Mouse (Mus musculus) kidney, postnatal 4 days (tissue): ENCODE measurements around the gene Wdr78.

ENCODE experiments used
- DNase-seq, 2 experiments: peaks; one replicate each; pipeline ENCODE4 v3.0.0; 2021; ENCODE audit warnings: mixed read lengths in 2 of 2

Gene Wdr78

DNA sequence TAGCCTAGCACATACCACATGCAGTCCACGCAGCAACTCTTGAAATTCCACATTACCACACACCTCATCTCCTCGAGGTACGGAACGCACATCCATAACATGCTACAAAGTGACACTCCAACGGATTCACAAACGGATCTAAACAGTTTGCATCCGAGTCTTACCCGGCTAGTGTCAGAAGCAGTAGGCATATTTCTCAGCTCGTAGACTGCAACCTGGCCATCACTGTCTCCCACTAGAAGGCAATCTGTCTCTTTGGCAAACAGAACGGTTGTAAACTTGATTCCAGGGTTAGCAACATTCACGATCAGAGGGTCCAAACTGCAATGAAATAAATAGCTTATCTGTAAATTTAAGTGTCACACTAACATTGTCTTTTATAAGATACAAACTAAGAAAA, 66.3 kb downstream of the Wdr78 start:
- no peak for DNase-seq

DNA sequence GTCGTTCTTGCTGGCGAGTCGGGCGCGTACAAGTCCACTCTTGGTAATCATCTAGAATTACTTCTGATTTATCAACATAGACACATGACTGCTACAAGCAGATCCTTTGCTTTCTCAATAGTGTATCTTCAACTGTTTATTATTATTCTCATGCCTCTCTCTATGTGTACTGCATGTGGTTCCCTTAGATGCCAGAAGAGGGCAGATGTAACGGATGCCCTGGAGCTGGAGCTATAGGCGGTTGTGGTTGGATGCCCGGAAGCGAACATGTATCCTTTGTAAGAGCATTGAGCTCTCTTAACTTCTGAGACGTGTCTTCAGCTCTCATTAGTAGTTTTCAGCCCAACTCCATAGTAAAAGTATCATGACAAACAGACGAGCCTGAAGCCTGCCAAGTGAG, 71.4 kb downstream of the Wdr78 start:
- DNase-seq = no peak

DNA sequence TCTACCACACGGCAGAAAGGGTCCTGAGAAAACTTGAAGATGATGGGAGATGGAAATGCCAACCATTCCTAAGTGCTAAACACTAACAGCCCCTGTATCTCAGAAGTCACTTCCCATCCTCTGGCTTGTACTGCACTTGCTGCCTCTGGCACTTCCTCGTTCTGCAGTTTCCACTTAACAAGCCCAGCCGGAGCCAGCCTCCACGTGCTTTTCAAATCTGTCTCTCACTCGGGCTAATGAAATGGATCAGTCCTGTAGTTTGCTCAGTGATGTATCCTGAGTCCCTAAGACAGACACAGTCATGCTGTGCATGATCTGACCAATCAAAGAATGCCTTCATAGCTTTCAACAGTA, 74.5 kb downstream of the Wdr78 start:
- DNase-seq = no peak

DNA sequence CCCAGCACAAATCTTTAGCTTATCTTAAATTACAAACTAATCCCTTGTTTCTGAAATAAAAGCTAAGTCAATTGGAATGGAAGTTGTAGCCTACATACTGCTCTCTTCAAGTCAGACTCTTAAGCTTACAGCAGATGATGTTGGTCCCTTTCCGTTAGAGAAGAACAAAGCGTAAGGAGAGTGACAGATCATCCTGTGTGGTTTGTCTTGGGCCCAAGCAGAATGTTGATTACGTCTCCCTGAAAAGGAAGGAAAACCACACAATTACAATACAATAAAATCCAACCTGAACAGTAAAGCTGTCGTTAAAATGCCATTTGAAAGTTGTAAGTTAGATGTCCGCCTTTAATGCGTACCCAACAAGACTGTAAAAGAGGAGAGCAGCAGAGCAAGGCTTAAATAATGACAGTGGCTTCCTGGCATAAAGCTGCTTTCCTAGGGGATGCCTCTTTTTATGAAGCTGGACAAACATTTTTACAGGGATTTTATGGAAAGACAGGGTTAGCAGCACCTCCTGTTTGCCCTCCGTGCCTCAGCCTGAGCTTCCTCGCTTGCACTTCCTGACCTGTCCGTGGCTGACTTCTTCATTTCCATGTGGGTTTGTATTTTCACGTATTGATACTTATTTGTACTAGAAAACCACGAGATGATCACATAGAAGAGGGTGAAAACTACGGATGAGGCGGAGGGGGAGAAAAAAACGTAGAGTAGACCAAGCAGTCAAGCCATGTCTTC, 75.1 kb downstream of the Wdr78 start:
- DNase-seq = no peak

DNA sequence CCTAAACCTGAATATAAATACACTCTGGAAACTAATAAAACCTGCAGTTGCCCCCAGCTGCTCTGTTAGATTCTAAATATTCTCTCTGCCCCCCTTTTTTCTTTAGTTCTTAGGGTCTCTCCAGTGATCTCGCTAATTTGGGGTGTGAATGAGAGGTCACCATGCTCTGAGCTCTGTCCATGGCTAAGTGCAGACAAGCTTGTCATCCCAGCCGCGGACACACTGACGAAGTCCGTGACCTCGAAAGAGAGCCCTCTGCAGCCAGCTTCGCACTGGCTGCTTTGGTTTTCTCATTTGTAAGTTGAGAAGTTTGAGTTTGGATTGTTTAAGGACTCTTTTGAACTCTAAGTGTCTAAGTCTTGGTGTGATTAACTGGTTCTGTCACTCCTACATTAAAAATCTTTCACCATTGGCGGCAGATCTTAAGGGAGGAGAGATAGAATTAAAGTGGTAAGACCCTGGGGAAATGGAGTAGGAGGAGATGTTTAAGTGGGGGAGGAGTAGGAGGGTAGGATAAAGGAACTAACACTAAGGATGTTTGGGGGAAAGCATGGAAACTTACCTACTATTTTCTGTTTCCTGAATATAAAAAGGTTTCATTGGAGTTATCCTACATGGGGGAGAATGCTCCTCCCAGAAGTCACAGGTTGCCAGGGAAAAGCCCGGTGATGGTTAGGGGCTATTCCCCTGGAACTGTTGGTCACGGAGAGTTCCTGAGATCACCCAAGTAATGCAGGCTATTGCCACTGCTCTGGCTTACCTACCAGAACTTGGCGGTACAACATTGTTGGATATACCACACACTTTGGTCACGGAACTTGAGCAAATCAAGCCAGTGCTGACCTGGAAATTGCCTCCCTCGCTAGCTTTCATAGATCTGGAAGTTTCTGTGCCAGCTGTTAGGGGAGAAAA, 85.9 kb downstream of the Wdr78 start:
- DNase-seq = peak in 1 of 2 experiments; percentile 12

DNA sequence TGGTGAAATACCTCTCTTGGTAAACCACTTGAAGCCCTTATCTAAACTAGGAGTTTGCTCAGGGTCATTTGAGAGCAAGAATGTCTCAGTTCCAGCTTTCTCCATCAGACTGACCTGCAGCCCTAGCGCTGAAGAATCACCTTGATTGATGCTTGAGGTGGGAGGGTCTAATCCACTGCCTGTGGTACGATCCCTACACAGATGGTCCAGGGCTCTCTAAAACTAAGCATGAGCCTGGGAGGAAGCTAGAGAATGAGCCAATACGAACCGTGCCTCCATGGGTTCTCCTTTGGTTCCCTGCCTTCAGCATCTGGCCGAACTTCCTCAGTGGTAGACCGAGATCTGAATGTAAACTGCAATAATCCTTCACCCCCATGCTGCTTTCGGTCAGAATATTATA, 86.6 kb downstream of the Wdr78 start:
- no peak for DNase-seq

DNA sequence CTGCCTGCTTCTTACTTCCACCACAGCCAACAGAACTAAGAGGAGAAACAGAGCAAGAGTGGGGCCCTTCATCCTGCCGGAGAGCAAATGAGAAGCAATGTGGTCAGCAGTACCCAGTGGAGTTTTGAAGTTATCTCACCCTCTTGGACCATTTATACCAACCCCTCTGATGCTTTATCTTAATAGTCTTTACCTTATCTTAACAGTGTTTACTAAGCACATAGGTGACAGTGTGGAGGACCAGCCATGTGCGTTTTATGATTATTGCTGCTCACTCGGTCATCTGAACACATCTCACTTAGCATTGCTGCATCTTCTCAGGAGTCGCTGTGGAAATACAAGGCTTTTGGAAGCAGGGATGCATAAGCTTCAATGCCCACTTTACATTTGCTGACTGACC, 87.7 kb downstream of the Wdr78 start, which contains the start of gene Insl5:
Gene Insl5, minus strand, starts transcription at position 222 of the 400 bp plus-strand sequence.
- DNase-seq = no peak

DNA sequence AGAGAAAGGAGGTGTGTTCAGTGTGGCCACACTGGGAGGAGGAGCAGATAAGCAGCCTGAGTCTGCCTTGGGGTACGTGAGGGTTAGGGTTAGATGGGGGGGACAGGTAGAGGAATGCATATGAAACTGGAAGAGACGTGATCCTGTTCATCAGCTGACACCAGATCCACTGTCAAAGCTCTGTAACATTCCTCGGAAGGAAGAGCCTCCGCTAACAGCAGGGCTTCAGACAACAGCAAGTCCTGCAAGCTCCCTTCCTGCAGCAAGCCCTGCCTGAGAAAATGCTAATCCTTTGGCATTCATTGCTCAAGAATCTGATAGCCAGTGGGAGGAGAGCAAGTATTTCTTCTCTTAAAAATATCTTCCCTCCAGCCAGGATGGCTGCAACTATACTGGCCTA, 100.9 kb downstream of the Wdr78 start:
- DNase-seq = peak in 1 of 2 experiments; percentile 7

DNA sequence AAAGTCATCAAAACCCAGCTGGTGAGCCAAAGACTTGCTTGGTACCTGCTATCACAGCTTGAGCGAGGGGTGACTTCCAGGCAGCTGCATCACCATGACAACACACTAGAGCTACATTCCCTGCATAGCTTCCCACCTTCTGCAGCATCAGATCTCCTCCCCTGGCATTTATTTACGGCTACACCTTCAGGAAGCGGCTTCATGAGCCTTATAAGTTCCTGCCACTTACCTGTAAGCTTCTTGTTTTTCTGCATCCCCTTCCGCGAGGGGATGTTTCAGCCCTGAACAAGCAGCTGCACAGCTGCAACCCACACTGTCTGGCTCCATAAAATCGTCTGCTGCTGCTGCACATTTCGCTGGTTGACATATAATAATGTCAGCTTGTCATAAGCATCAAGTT, 102.5 kb downstream of the Wdr78 start:
- no peak for DNase-seq

DNA sequence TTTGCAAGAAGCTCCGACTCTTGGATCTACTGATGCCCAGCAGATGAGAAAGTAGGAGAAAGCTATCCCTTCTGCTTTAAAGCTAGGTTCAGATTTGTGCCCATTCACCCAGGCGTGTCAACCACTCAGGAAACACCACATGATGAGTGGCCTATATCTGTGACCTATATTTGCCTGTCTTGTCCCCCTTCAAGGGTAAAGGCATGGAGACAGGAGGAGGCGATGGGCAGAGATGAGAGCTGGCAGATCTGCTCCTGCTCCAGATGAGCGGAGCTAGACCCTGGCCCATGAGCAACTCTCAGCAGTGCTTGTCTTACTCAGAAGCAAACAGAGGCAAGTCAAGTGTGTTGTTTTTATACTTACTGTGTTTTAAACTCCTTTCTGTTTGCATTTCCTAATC, 103.6 kb downstream of the Wdr78 start:
- no peak for DNase-seq

DNA sequence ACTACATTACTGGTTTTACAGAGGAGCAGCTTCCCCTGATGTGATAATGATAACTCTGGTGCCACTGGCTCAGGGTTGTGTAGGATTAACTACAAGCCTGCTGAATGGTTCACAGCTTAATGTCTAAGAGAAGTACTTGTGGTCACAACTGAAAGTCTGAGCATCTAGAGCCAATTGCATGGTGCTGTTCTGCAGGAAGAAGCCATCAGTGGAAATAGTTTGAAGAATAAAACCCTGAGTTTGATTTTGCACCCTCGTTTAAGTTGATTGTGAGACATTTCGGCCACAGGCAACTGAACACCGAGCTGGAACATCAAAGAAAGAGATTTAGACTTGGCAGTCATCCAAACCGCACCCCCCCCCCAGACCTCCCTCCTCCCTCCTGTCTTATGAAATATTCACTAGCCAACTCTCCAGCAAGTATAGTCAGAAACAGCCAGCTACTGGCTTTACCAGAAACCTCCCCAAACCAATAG, 107.4 kb downstream of the Wdr78 start:
- peak; percentile 28 to 46 for DNase-seq

DNA sequence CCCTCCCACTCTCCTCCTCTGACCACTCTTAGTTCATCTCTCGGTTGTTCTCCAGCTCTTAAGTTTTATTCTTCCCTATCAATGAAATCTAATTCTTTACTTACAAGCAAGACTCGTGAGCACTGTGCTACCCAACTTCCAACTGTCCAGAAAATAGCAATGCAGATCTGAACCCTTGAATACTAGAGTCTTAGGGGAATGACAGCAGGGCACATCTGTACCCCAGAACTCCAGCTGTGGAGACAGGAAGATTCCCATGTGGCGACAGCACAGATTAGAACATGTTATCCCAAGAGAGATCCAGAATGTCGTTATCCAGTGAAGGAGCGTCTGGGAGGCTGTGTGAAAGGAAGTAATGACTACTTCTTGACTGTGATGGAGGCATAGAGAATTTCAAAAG, 108.1 kb downstream of the Wdr78 start:
- DNase-seq = no peak

DNA sequence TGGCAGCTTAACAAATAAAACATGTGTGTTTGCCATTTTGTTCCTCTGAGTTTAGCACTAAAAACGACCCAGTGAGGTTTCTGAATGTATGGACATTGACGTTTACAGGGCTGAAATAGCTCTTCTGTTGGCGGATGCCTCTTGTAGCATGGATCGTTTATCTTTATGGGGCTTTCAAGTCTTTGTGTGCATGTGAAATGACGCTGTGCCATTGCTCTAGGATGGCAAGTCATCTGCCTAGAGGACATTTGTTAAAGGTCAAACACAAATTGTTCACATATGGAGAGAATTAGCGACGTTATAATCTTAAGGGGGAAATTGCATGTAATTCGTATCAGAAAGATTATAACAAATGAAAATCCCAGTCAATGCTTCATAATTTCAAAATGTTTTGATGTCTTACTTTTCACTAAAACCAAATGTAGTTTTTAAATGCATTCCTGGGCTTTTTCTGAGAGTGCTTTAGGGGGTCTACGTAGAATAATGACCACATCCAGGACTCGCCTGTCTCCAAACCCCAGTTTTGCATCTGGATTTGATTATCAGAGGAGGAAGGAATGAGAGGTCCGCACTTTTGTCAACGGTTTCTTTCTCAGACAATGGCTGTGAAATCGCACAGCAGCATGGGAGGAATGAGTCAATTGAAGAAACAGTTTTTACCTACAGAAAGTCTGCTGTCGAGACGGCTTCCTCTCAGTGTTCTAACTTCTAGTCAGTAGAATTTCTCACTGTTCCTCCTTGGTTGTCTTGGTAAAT, 109.0 kb downstream of the Wdr78 start:
- DNase-seq = no peak

DNA sequence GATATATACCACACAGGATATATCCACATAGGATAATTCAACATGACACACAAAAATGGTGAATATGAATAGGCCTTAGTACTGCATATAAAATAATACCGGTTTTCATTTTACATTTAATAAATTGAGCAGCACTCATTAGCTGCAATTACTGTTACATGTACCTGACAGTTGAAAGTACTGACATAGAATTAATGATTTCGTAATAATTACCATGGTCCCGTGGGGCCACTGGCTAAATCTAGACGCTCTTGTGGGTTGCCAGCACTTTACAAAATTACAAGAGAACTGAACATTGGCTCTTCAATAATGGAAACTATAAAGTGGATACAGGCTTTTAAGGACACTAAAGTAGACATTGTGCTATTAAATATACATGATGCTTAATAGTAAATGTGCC, 109.7 kb downstream of the Wdr78 start:
- no peak for DNase-seq

DNA sequence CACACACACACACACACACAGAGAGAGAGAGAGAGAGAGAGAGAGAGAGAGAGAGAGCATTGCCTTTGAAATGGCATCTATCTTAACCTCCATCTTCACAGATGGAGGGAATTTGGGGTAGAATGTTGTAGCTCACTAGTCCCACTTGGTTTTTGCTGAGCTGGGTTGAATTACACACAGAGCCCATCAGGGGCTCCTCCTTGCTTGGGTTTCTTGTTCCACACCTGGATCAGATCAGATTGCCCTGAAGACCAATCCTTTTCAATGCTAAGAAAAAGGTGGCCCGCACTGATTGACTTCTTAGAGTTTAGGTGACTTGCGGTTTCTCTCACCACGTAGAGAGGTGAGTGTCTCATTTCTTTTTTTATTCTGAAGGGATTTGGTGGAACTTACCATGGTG, 122.7 kb downstream of the Wdr78 start:
- no peak for DNase-seq

DNA sequence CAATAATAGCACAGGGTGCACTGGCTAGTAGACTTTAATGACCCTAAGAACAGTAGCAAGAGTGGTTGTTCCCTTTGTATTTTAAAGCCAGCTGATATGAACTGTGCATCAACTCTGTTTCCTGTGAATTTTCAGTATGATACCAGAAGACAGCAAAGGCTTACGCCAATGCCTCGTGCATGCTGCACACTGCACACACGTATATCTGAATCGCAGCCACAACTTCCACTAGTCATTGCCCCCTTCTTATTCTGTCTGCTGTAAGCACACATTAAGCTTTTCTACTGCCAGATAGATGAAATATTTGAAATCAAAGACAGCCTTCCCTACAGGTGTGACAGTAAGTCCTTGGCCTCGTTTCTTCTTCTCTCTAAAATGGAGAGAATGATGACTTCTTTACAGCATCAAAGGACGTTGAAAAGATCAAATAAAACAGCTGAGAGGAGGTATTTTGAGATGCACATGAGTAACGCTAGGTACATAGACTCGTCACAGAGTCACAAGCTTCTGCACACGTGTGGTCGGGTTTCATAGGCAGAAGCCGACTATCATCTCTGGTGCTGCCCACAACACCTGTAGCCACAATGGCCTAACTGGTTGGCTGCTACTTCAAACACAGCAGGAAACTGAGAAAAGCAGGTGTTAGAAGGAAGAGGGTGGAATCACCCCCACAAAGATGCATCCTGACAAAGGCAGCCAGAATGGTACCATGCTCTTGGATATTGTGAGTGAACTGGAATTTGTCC, 123.6 kb downstream of the Wdr78 start:
- no peak for DNase-seq

DNA sequence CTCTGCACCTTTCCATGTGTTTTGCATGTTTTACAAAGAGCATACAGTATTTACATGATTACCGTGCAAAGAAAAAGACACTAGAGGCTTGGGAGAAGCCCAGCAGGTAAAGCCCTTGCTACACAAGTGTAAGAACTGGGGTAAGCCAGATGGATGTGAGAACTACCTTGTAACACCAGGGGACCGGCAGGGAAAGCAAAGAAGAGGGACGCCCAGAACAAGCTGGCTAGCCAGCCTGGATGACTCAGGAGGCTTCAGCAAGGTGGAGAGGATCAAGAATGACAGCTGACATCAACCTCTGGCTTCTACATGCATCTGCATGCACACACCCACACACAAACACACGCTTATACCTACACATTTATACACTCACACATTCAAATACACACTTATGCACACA, 124.3 kb downstream of the Wdr78 start:
- DNase-seq = no peak

DNA sequence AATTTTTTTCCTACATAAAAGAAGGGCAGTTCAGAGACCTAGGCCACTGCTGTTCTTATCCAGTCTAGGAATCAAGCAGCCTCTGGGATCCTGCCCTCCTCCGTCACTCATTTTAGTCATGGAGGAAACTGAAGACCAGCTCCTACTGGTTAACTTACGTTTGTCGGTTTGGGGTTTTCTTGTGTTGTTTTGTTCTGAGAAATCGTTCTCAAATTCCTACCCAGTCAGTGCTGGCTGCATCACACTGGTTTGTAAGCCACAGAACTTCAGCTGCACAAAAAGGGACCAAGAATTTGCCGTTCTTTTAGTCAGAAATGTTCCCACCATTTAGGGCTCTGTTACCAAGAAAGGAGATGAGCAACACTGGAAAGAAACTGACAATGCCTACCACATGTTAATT, 125.0 kb downstream of the Wdr78 start:
- no peak for DNase-seq

DNA sequence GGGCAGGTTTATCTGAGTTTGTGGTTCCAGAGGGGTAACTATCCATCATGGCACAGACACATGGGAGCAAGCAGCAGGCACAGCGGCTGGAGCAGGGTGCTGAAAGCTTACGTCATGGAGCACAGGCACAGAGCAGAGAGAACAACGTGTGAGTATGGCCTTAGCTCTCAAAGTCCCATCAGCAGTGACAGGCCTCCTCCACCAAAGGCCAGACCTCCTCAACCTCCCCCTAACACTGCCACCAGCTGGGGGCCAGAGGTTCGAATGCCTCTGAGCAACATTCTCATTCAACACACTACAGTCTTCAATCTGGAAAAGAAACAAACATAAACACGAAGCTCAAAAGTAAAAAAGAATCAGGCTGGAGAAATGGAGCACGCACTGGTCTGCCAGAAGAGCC, 125.8 kb downstream of the Wdr78 start:
- DNase-seq = no peak
